Mouse (Mus musculus) bone marrow macrophage, adult 2 months (primary cell): Measurements from ENCODE around the gene Mnat1.
A peak's percentile ranks its signal among the peaks of the same experiment; 100 is the strongest.

Source experiments
- CTCF ChIP-seq: IDR thresholded peaks from 2 replicates; pipeline ENCODE4 v1.5.1; 2012; ENCODE audit warnings: low read depth, mild to moderate bottlenecking, low read length, moderate library complexity
- POLR2A ChIP-seq: IDR thresholded peaks from 2 replicates; pipeline ENCODE4 v1.6.1; 2012; ENCODE audit warnings: mild to moderate bottlenecking, low read depth, low read length, borderline replicate concordance

DNA sequence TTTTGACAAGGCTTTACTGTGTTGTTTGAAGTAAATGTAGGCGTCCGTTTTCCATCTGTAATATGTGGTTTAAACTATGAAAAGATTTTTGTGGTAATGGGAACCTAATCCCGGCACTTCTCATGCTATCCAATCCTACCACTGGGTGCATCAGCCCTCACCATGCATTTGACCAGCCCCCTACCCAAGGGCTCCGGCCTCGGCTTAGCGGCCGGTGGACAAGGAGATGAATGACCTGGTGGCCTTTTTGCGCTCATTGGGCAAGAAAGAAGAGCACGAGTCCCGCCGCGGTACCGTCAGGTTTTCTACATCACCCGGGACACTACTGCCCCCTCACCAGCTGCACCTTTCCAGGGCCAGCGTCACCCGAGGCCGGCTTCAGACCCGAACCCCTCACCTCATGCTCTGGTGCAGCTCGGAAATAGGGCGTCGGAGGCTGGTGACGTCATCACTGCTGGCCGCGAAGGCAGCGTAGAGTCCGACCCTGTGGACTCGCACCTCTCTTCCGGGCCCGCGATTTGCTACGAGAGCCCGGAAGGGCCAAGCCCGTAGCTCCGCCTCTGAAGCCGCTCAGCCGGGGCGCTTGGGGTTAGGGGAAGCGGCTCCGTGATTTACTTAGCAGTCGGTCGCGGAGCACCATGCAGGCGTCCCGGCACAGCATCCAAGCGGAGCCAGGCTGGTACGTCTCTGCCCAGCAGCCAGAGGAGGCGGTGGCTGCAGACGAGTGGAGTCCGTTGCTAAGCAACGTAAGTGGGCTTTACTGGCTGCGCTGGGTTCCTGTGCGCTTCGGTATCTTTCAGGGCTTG is 163.0 kb downstream of the Mnat1 start, which contains the start of the genes Trmt5 and Slc38a6:
- TF ChIP-seq POLR2A (peak; percentile 56; the same call in 1 of the 2 replicates), CTCF (no peak)
